Mouse (Mus musculus): ENCODE results near the gene Hdlbp. TPM values are rescaled to one million over a fixed set of nuclear protein-coding genes. Genes with fewer than 3 reads are reported as not detected.
"Not testable (repeated sequence)": the region's sequence is repeated elsewhere in the genome, so short reads cannot be mapped to it uniquely, and the experiment has no call there.

The Hdlbp gene
- 172 and 175 TPM in 2 replicates for polyA plus RNA-seq (2015; fragmentation: Nextera tagmentation; extraction: Ambion mirVana)

GRCm38 (mm10) chr1:93478586-93479475, at the start of gene Hdlbp:
Gene Hdlbp (minus strand): TSS chr1:93478815.
- TF ChIP-seq CTCF (IDR thresholded peaks at IDR 0.05) (0 out of 2 replicates have a peak, but pooled peaks have one; percentile 2), EP300 (IDR thresholded peaks at IDR 0.05) (no peak; the same call in 1 of the 2 replicates)
- Histone ChIP-seq H3K4me3 (ENCODE audit: low read depth, low read length) (peak within 1 kb of the TSS; percentile 83), H3K36me3 (ENCODE audit: insufficient read depth, low read length) (no peaks in the 10 kb centered on the region), H3K4me2 (replicated peaks; ENCODE audit: low read depth, low read length) (peak within 1 kb of the TSS; percentile 64), H3K27me3 (replicated peaks; ENCODE audit: insufficient read depth, low read length) (no peaks in the 10 kb centered on the region), H3K4me1 (ENCODE audit: insufficient read depth, low read depth, low read length) (peaks cover 7% of the 10 kb centered on the region; the same call in 1 of the 2 replicates), H3K27ac (ENCODE audit: low read length) (peak within 1 kb of the TSS; percentile 95), H3K9ac (replicated peaks; ENCODE audit: low read depth) (peak within 1 kb of the TSS; percentile 79), H3K9me3 (ENCODE audit: low read length) (no peaks in the 10 kb centered on the region)
- peak; percentile 100 for DNase-seq (ENCODE audit: low spot score)
- ATAC-seq: peak; percentile 92
- under 1% methylated on average over 74 of the region's 74 CpGs for WGBS

GRCm38 (mm10) chr1:93522325-93522724, 43.7 kb upstream of the Hdlbp start:
- H3K27me3 ChIP-seq (replicated peaks; ENCODE audit: insufficient read depth, low read length): no peaks in the 10 kb centered on the region
- H3K9me3 ChIP-seq (ENCODE audit: low read length): no peaks in the 10 kb centered on the region
- peak; percentile 40 for ATAC-seq
- H3K9ac ChIP-seq (replicated peaks; ENCODE audit: low read depth): no peak overlapping the region
- no peak overlapping the region for H3K4me3 ChIP-seq (ENCODE audit: low read depth, low read length)
- no peaks in the 10 kb centered on the region for H3K4me1 ChIP-seq (ENCODE audit: insufficient read depth, low read depth, low read length)
- H3K36me3 ChIP-seq (ENCODE audit: insufficient read depth, low read length): no peaks in the 10 kb centered on the region
- no peak overlapping the region for H3K4me2 ChIP-seq (replicated peaks; ENCODE audit: low read depth, low read length)
- H3K27ac ChIP-seq (ENCODE audit: low read length): no peak overlapping the region
- WGBS: 50% methylated on average over 1 of the region's 1 CpGs
- TF ChIP-seq EP300 (IDR thresholded peaks at IDR 0.05) (no peak), CTCF (IDR thresholded peaks at IDR 0.05) (no peak)
- peak; percentile 51 for DNase-seq (ENCODE audit: low spot score)

GRCm38 (mm10) chr1:93521491-93521890, 42.9 kb upstream of the Hdlbp start:
- WGBS: 84% methylated on average over 2 of the region's 2 CpGs
- H3K27me3 ChIP-seq (replicated peaks; ENCODE audit: insufficient read depth, low read length): no peaks in the 10 kb centered on the region
- no peaks in the 10 kb centered on the region for H3K4me1 ChIP-seq (ENCODE audit: insufficient read depth, low read depth, low read length)
- ATAC-seq (no peak), DNase-seq (ENCODE audit: low spot score) (no peak)
- no peak for TF ChIP-seq EP300 (IDR thresholded peaks at IDR 0.05)
- no peak for TF ChIP-seq CTCF (IDR thresholded peaks at IDR 0.05)
- H3K9me3 ChIP-seq (ENCODE audit: low read length): no peaks in the 10 kb centered on the region
- no peak overlapping the region for H3K4me2 ChIP-seq (replicated peaks; ENCODE audit: low read depth, low read length)
- no peak overlapping the region for H3K9ac ChIP-seq (replicated peaks; ENCODE audit: low read depth)
- no peak overlapping the region for H3K27ac ChIP-seq (ENCODE audit: low read length)
- H3K36me3 ChIP-seq (ENCODE audit: insufficient read depth, low read length): no peaks in the 10 kb centered on the region
- H3K4me3 ChIP-seq (ENCODE audit: low read depth, low read length): no peak overlapping the region

GRCm38 (mm10) chr1:93513221-93513620, 34.6 kb upstream of the Hdlbp start:
- WGBS: 73% methylated on average over 14 of the region's 14 CpGs
- Histone ChIP-seq H3K9ac (replicated peaks; ENCODE audit: low read depth) (no peak overlapping the region), H3K4me3 (ENCODE audit: low read depth, low read length) (no peak overlapping the region), H3K4me2 (replicated peaks; ENCODE audit: low read depth, low read length) (peak overlapping the region; percentile 79; the same call in 1 of the 2 replicates), H3K9me3 (ENCODE audit: low read length) (no peaks in the 10 kb centered on the region), H3K27me3 (replicated peaks; ENCODE audit: insufficient read depth, low read length) (no peaks in the 10 kb centered on the region), H3K27ac (ENCODE audit: low read length) (no peak overlapping the region), H3K4me1 (ENCODE audit: insufficient read depth, low read depth, low read length) (peaks cover 2% of the 10 kb centered on the region; the same call in 1 of the 2 replicates), H3K36me3 (ENCODE audit: insufficient read depth, low read length) (no peaks in the 10 kb centered on the region)
- DNase-seq (ENCODE audit: low spot score) (no peak), ATAC-seq (no peak)
- TF ChIP-seq EP300 (IDR thresholded peaks at IDR 0.05) (no peak), CTCF (IDR thresholded peaks at IDR 0.05) (no peak)

- TF ChIP-seq EP300 (IDR thresholded peaks at IDR 0.05) (no peak), CTCF (IDR thresholded peaks at IDR 0.05) (0 out of 2 replicates have a peak, but pooled peaks have one; percentile 12)
- DNase-seq (ENCODE audit: low spot score) (peak; percentile 66), ATAC-seq (peak; percentile 48; the same call in 1 of the 2 replicates)
- peak overlapping the region; percentile 77 for H3K27ac ChIP-seq (ENCODE audit: low read length)
- H3K4me1 ChIP-seq (ENCODE audit: insufficient read depth, low read depth, low read length): peaks cover 2% of the 10 kb centered on the region; the same call in 1 of the 2 replicates
- WGBS: 1% methylated on average over 15 of the region's 15 CpGs
- no peaks in the 10 kb centered on the region for H3K27me3 ChIP-seq (replicated peaks; ENCODE audit: insufficient read depth, low read length)
- H3K4me3 ChIP-seq (ENCODE audit: low read depth, low read length): peak overlapping the region; percentile 72
- H3K4me2 ChIP-seq (replicated peaks; ENCODE audit: low read depth, low read length): peak overlapping the region; percentile 79
- no peaks in the 10 kb centered on the region for H3K9me3 ChIP-seq (ENCODE audit: low read length)
- H3K36me3 ChIP-seq (ENCODE audit: insufficient read depth, low read length): no peaks in the 10 kb centered on the region
- H3K9ac ChIP-seq (replicated peaks; ENCODE audit: low read depth): peak overlapping the region; percentile 50
These were observed 33.7 kb upstream of the Hdlbp start for GRCm38 (mm10) chr1:93512351-93512690.

- Histone ChIP-seq H3K27ac (ENCODE audit: low read length) (peak within 1 kb of the TSS; percentile 77), H3K4me1 (ENCODE audit: insufficient read depth, low read depth, low read length) (peaks cover 2% of the 10 kb centered on the region; the same call in 1 of the 2 replicates), H3K4me3 (ENCODE audit: low read depth, low read length) (peak within 1 kb of the TSS; percentile 72), H3K9ac (replicated peaks; ENCODE audit: low read depth) (peak within 1 kb of the TSS; percentile 50), H3K27me3 (replicated peaks; ENCODE audit: insufficient read depth, low read length) (no peaks in the 10 kb centered on the region), H3K36me3 (ENCODE audit: insufficient read depth, low read length) (no peaks in the 10 kb centered on the region), H3K4me2 (replicated peaks; ENCODE audit: low read depth, low read length) (peak within 1 kb of the TSS; percentile 79), H3K9me3 (ENCODE audit: low read length) (no peaks in the 10 kb centered on the region)
- ATAC-seq (peak; percentile 99), DNase-seq (ENCODE audit: low spot score) (peak; percentile 98)
- no peak for TF ChIP-seq EP300 (IDR thresholded peaks at IDR 0.05)
- TF ChIP-seq CTCF (IDR thresholded peaks at IDR 0.05): no peak
- WGBS: under 1% methylated on average over 43 of the region's 71 CpGs
These were observed 33.2 kb upstream of the Hdlbp start, which contains the start of gene Farp2 for GRCm38 (mm10) chr1:93511585-93512350. Gene Farp2 (plus strand): TSS chr1:93512079.

GRCm38 (mm10) chr1:93508576-93508975, 30.0 kb upstream of the Hdlbp start:
- H3K27ac ChIP-seq (ENCODE audit: low read length); H3K4me1 ChIP-seq (ENCODE audit: insufficient read depth, low read depth, low read length); H3K4me3 ChIP-seq (ENCODE audit: low read depth, low read length); H3K27me3 ChIP-seq (replicated peaks; ENCODE audit: insufficient read depth, low read length); ATAC-seq; H3K9me3 ChIP-seq (ENCODE audit: low read length); H3K9ac ChIP-seq (replicated peaks; ENCODE audit: low read depth); H3K4me2 ChIP-seq (replicated peaks; ENCODE audit: low read depth, low read length): not testable (repeated sequence)
- WGBS: 38% methylated on average over 1 of the region's 1 CpGs
- H3K36me3 ChIP-seq (ENCODE audit: insufficient read depth, low read length): peaks cover 14% of the 10 kb centered on the region; the same call in 1 of the 2 replicates
- DNase-seq (ENCODE audit: low spot score): peak; percentile 21

Measured in lung, postnatal 0 days (tissue).